Mouse (Mus musculus) CH12.LX (cell line): Measurements from ENCODE around the gene Prodh2. TPM values are rescaled to one million over a fixed set of nuclear protein-coding genes. Genes with fewer than 3 reads are reported as not detected.

Experiments used
- DNase-seq: peaks from one replicate; pipeline ENCODE4 v3.0.0-alpha.2; 2013; ENCODE audit errors: extremely low read depth
- H3K27ac ChIP-seq: 2 replicates; pipeline ENCODE4 v1.5.1; 2012; ENCODE audit warnings: low read depth, mild to moderate bottlenecking, control low read depth, moderate library complexity; ENCODE audit not compliant: insufficient read depth
- H3K27me3 ChIP-seq: replicated peaks from 2 replicates; pipeline ENCODE3; 2012; ENCODE audit warnings: inconsistent platforms
- H3K36me3 ChIP-seq, 2 experiments: replicated peaks in 1 of 2; 2 replicates each; pipeline versions ENCODE3 to v1.6.1; 2012; ENCODE audit warnings: inconsistent platforms in 1 of 2, low read length in 1 of 2, mild to moderate bottlenecking in 1 of 2, mixed read lengths in 1 of 2, moderate library complexity in 1 of 2; ENCODE audit not compliant: control insufficient read depth in 1 of 2, insufficient read depth in 1 of 2
- H3K4me1 ChIP-seq, 2 experiments: 2 replicates each; pipeline ENCODE4 v1.6.1; 2012; ENCODE audit warnings: inconsistent platforms in 1 of 2, moderate library complexity in 1 of 2; ENCODE audit not compliant: insufficient read depth in 2 of 2, control insufficient read depth in 1 of 2
- H3K4me2 ChIP-seq: 2 replicates; pipeline ENCODE4 v1.6.1; 2012; ENCODE audit warnings: low read depth, mild to moderate bottlenecking, control low read depth; ENCODE audit not compliant: poor library complexity, insufficient read depth, severe bottlenecking
- H3K4me3 ChIP-seq, 3 experiments: fragments of 150-350 bp in 1 of 3; sonication (generic) in 1 of 3; replicated peaks in 1 of 3; 2 replicates each; pipeline versions ENCODE3 to v1.5.1; 2011 to 2012; ENCODE audit warnings: low read depth in 2 of 3, low read length in 2 of 3, mild to moderate bottlenecking in 2 of 3, moderate library complexity in 2 of 3, control low read depth in 1 of 3, improper control_type of control experiment in 1 of 3, inconsistent platforms in 1 of 3, mixed read lengths in 1 of 3; ENCODE audit not compliant: poor library complexity in 1 of 3
- H3K79me2 ChIP-seq: replicated peaks from 2 replicates; pipeline ENCODE4 v1.6.1; 2012; ENCODE audit warnings: mild to moderate bottlenecking, moderate library complexity; ENCODE audit not compliant: control insufficient read depth, poor library complexity, insufficient read depth, severe bottlenecking; ENCODE audit errors: extremely low read depth
- H3K9ac ChIP-seq: 2 replicates; pipeline ENCODE4 v1.6.1; 2012; ENCODE audit warnings: low read depth, mild to moderate bottlenecking, control low read depth, moderate library complexity; ENCODE audit not compliant: insufficient read depth
- H3K9me3 ChIP-seq: replicated peaks from 2 replicates; pipeline ENCODE3; 2012; ENCODE audit warnings: low read length, inconsistent platforms, mixed read lengths
- EP300 ChIP-seq: IDR thresholded peaks from 2 replicates; pipeline ENCODE4 v1.6.1; 2011; ENCODE audit warnings: low read length, improper control_type of control experiment
- ETS1 ChIP-seq: conservative IDR thresholded peaks from 2 replicates; pipeline ENCODE4 v1.6.1; 2012; ENCODE audit warnings: low read depth, mild to moderate bottlenecking, inconsistent platforms, low read length, improper control_type of control experiment, moderate library complexity
- HCFC1 ChIP-seq: IDR thresholded peaks from 2 replicates; pipeline ENCODE4 v1.6.1; 2012; ENCODE audit warnings: low read depth, mild to moderate bottlenecking, inconsistent platforms, low read length, improper control_type of control experiment
- IRF4 ChIP-seq: IDR thresholded peaks from 2 replicates; pipeline ENCODE4 v1.6.1; 2014; ENCODE audit warnings: low read depth, mild to moderate bottlenecking, inconsistent platforms, low read length, improper control_type of control experiment
- JUND ChIP-seq: conservative IDR thresholded peaks from 2 replicates; pipeline ENCODE4 v1.6.1; 2011; ENCODE audit warnings: low read depth, low read length, improper control_type of control experiment
- KAT2A ChIP-seq: IDR thresholded peaks from 2 replicates; pipeline ENCODE4 v1.6.1; 2012; ENCODE audit warnings: low read length, improper control_type of control experiment, inconsistent platforms; ENCODE audit not compliant: insufficient replicate concordance
- MAFK ChIP-seq: IDR thresholded peaks from 2 replicates; pipeline ENCODE4 v1.6.1; 2011; ENCODE audit warnings: low read length, improper control_type of control experiment; ENCODE audit not compliant: insufficient replicate concordance
- MXI1 ChIP-seq: IDR thresholded peaks from 2 replicates; pipeline ENCODE4 v1.6.1; 2011; ENCODE audit warnings: mild to moderate bottlenecking, low read depth, low read length, improper control_type of control experiment
- MYC ChIP-seq: IDR thresholded peaks from 2 replicates; pipeline ENCODE4 v1.6.1; 2011; ENCODE audit warnings: low read depth, mild to moderate bottlenecking, improper control_type of control experiment, low read length
- NRF1 ChIP-seq: IDR thresholded peaks from 2 replicates; pipeline ENCODE4 v1.6.1; 2014; ENCODE audit warnings: low read depth, mild to moderate bottlenecking, inconsistent platforms, low read length, improper control_type of control experiment, moderate library complexity
- PAX5 ChIP-seq: IDR thresholded peaks from 2 replicates; pipeline ENCODE4 v1.6.1; 2012; ENCODE audit warnings: low read length, inconsistent platforms, mixed read lengths
- UBTF ChIP-seq: IDR thresholded peaks from 2 replicates; pipeline ENCODE4 v1.6.1; 2012; ENCODE audit warnings: low read depth, mild to moderate bottlenecking, inconsistent platforms, low read length, improper control_type of control experiment, moderate library complexity
- ZMIZ1 ChIP-seq: IDR thresholded peaks from 2 replicates; pipeline ENCODE4 v1.6.1; 2012; ENCODE audit warnings: low read depth, mild to moderate bottlenecking, inconsistent platforms, low read length, improper control_type of control experiment
- dilution Hi-C: fragments of 300-500 bp; cut with MboI; formaldehyde crosslinking; loops from 2 replicates; pipeline ENCODE4 v1.14.3; 2020; ENCODE audit warnings: low sequenced_read_pairs; ENCODE audit not compliant: extremely low pct_unique_long_range_greater_than_20kb, extremely low pct_ligation_motif_present
- in situ Hi-C: fragments of 300-500 bp; cut with MboI; formaldehyde crosslinking; loops from 3 replicates; pipeline ENCODE4 v1.14.3; 2019; ENCODE audit warnings: low sequenced_read_pairs, low pct_ligation_motif_present, low pct_unique_long_range_greater_than_20kb, mixed read lengths
- polyA plus RNA-seq: library from polyadenylated mRNA; unstranded; fragments of >175 nt; gene quantifications from 2 replicates; pipeline ENCODE4 v1.2.1, GENCODE M21; 2012; ENCODE audit warnings: low read depth; ENCODE audit not compliant: insufficient read length
- total RNA-seq, 2 experiments: library from RNA; depleted of rRNA; stranded (reverse); fragments of 300-350 nt in 1 of 2; fragments of >200 nt in 1 of 2; gene quantifications; 2 replicates each; pipeline ENCODE4 v1.2.3; 2012 to 2014

Prodh2 gene
- total and polyA plus RNA-seq, 3 experiments: not detected

GRCm38 (mm10) chr7:30557901-30558514 lies 64.6 kb downstream of the Prodh2 start:
- no peak overlapping the region for H3K27ac ChIP-seq
- H3K79me2 ChIP-seq: peaks cover 25% of the 10 kb centered on the region
- H3K4me1 ChIP-seq: peaks cover 5 to 39% of the 10 kb centered on the region in 2 experiments; a peak in 3 of 4 replicates
- H3K36me3 ChIP-seq: peaks cover 32 to 48% of the 10 kb centered on the region in 2 experiments
- no peak for DNase-seq
- H3K9me3 ChIP-seq: no peaks in the 10 kb centered on the region
- TF ChIP-seq MAFK (no peak), MYC (no peak), ETS1 (no peak), JUND (no peak), KAT2A (no peak), NRF1 (no peak), IRF4 (no peak)
- TF ChIP-seq, all 38 proteins: peak for 0
- dilution Hi-C loops: no loop called here
- Histone ChIP-seq H3K27me3 (no peaks in the 10 kb centered on the region), H3K9ac (peak overlapping the region; percentile 98), H3K4me2 (peak overlapping the region; percentile 85), H3K4me3 (no peak overlapping the region)
- in situ Hi-C loops: loop anchor here (5.0 kb wide), 1 partner anchor 49 kb away; no protein-coding TSS in a partner anchor

- peaks cover 4 to 33% of the 10 kb centered on the region in 2 experiments; a peak in 3 of 4 replicates for H3K4me1 ChIP-seq
- H3K79me2 ChIP-seq: peaks cover 25% of the 10 kb centered on the region
- H3K9me3 ChIP-seq: no peaks in the 10 kb centered on the region
- in situ Hi-C loops: loop anchor here (5.0 kb wide), 1 partner anchor 48 kb away; no protein-coding TSS in a partner anchor
- H3K27ac ChIP-seq: peak overlapping the region; percentile 63
- no peak for DNase-seq
- peaks cover 32 to 47% of the 10 kb centered on the region in 2 experiments for H3K36me3 ChIP-seq
- H3K4me3 ChIP-seq: peak overlapping the region; percentile 70 to 99 (median 99)
- H3K4me2 ChIP-seq: peak overlapping the region; percentile 85
- dilution Hi-C loops: no loop called here
- no peak for TF ChIP-seq UBTF
- no peak for TF ChIP-seq KAT2A
- TF ChIP-seq EP300: no peak
- TF ChIP-seq HCFC1: no peak
- TF ChIP-seq ZMIZ1: no peak
- no peak for TF ChIP-seq PAX5
- TF ChIP-seq MXI1: no peak
- no peaks in the 10 kb centered on the region for H3K27me3 ChIP-seq
- peak overlapping the region; percentile 98 for H3K9ac ChIP-seq
Observed at GRCm38 (mm10) chr7:30558656-30559442, 65.4 kb downstream of the Prodh2 start.
